Mouse (Mus musculus) urinary bladder, adult 2 months (tissue): ENCODE results near the gene Nanos3. TPM values are rescaled to one million over a fixed set of nuclear protein-coding genes. Genes with fewer than 3 reads are reported as not detected.
A peak's percentile ranks its signal among the peaks of the same experiment; 100 is the strongest.

Experiments used
- DNase-seq: peaks from one replicate; pipeline ENCODE4 v3.0.0; 2022; ENCODE audit warnings: low spot score
- polyA plus RNA-seq: library from polyadenylated mRNA; depleted of rRNA; stranded (reverse); fragments of >200 nt; gene quantifications from 2 replicates; pipeline ENCODE4 v1.2.3, GENCODE M21; 2012

Gene Nanos3
- polyA plus RNA-seq, 1 experiment: not detected

GRCm38 (mm10) chr8:84183261-84184084 is 1.5 kb downstream of the Nanos3 start:
- DNase-seq: peak; percentile 27

GRCm38 (mm10) chr8:84182833-84183232 is 2.2 kb downstream of the Nanos3 start:
- no peak for DNase-seq

GRCm38 (mm10) chr8:84180530-84181190 is 4.4 kb downstream of the Nanos3 start:
- no peak for DNase-seq

- DNase-seq: no peak
Measured at GRCm38 (mm10) chr8:84179946-84180345, 5.1 kb downstream of the Nanos3 start.

GRCm38 (mm10) chr8:84178592-84178991 is 6.4 kb downstream of the Nanos3 start:
- DNase-seq: no peak

- DNase-seq: no peak
Measured at GRCm38 (mm10) chr8:84177405-84177804, 7.6 kb downstream of the Nanos3 start.

- DNase-seq: no peak
Measured at GRCm38 (mm10) chr8:84176560-84176959, 8.5 kb downstream of the Nanos3 start.

- no peak for DNase-seq
Measured at GRCm38 (mm10) chr8:84173861-84174260, 11.2 kb downstream of the Nanos3 start.

GRCm38 (mm10) chr8:84170096-84170495 is 14.9 kb downstream of the Nanos3 start:
- DNase-seq: no peak

GRCm38 (mm10) chr8:84167696-84168095 is 17.3 kb downstream of the Nanos3 start:
- DNase-seq: no peak

- no peak for DNase-seq
Measured at GRCm38 (mm10) chr8:84157620-84158019, 27.4 kb downstream of the Nanos3 start.

- DNase-seq: no peak
Measured at GRCm38 (mm10) chr8:84149181-84149580, 35.8 kb downstream of the Nanos3 start.

GRCm38 (mm10) chr8:84148531-84148850 is 36.5 kb downstream of the Nanos3 start:
- DNase-seq: no peak

GRCm38 (mm10) chr8:84147769-84148530 is 37.1 kb downstream of the Nanos3 start, which contains the start of the genes Cc2d1a and 4930432K21Rik:
Gene Cc2d1a (minus strand): TSS chr8:84147936.
Gene 4930432K21Rik (plus strand): TSS chr8:84148025.
- DNase-seq: peak; percentile 82

- peak; percentile 43 for DNase-seq
Measured at GRCm38 (mm10) chr8:84147324-84147766, 37.7 kb downstream of the Nanos3 start.

- no peak for DNase-seq
Measured at GRCm38 (mm10) chr8:84144636-84145245, 40.3 kb downstream of the Nanos3 start.

- no peak for DNase-seq
Measured at GRCm38 (mm10) chr8:84140838-84141237, 44.2 kb downstream of the Nanos3 start.

GRCm38 (mm10) chr8:84137848-84138247 is 47.2 kb downstream of the Nanos3 start:
- DNase-seq: no peak

- no peak for DNase-seq
Measured at GRCm38 (mm10) chr8:84132225-84132624, 52.8 kb downstream of the Nanos3 start.

GRCm38 (mm10) chr8:84130806-84131205 is 54.2 kb downstream of the Nanos3 start:
- no peak for DNase-seq

- no peak for DNase-seq
Measured at GRCm38 (mm10) chr8:84128277-84128676, 56.7 kb downstream of the Nanos3 start.
